Mouse (Mus musculus) olfactory bulb, adult 2 months (tissue): ENCODE data around the gene Ripor3.

Experiments used
- CTCF ChIP-seq: fragments of 200-500 bp; IDR thresholded peaks from 2 replicates; pipeline ENCODE4 v1.5.1; 2012; ENCODE audit warnings: low read depth, mild to moderate bottlenecking, low read length, moderate library complexity; ENCODE audit not compliant: insufficient read depth
- POLR2A ChIP-seq: fragments of 200-500 bp; IDR thresholded peaks from 2 replicates; pipeline ENCODE4 v1.6.1; 2012; ENCODE audit warnings: mild to moderate bottlenecking, low read depth, low read length, moderate library complexity; ENCODE audit not compliant: insufficient read depth

GRCm38 (mm10) chr2:167949808-167950207 lies 60.6 kb downstream of the Ripor3 start:
- TF ChIP-seq CTCF (no peak), POLR2A (no peak)
